Mouse (Mus musculus) testis, postnatal 10 days (tissue): ENCODE data around the gene Cdadc1.

Source experiments
- DNase-seq: peaks from one replicate; pipeline ENCODE4 v3.0.0; 2021; ENCODE audit warnings: low spot score

Cdadc1 gene

GRCm38 (mm10) chr14:59612920-59613625 lies 15.3 kb upstream of the Cdadc1 start:
- peak; percentile 89 for DNase-seq

DNA sequence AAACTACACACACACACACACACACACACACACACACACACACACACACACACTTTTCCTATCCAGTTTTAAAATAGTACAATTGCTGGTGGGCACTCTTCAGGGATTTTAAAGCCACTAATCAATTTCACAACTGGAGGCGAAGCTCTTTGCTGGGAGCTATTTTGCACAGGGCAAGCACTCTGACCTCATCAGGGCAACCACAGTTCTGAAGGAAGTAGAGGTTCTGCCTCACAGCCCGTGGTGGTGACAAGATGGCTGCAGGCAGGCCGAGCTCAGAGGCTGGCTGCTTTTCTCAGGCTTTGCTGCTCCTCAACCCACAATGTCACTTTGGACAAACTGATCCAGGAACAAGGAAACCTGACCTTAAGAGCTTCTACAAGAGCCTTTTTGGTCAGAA lies 9.3 kb upstream of the Cdadc1 start:
- DNase-seq = no peak

GRCm38 (mm10) chr14:59605671-59606353 lies 8.1 kb upstream of the Cdadc1 start:
- DNase-seq = peak; percentile 92

DNA sequence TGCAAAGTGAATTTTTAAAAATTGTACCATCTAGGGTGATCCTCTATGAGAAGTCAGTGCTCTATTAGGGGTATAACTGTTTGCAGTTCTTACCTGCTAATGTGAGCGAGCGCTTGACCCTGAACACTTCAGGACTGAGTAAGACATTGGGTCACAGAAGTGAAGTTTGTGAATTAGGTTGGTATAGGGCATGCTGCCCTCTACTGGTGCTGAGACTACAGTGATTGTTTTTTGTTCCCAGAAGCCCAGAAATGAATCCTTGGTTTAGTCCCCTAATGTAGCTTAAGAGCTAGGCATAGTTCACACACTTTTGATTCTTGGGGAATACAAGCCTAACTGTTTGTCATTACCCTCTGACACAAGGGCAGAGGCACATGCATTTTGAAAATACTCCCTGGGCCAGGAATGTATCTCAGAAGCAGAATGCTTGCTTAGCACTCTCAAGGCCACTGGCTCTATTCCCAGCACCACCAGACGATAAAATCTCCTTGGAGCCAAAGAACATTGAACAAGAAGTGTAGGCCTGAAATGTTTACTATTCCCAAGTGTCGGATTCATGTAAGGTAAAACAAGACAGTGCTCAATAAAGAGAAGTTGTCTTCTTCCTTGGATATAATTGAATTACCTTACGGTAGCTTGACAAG lies 6.4 kb upstream of the Cdadc1 start:
- DNase-seq = no peak

DNA sequence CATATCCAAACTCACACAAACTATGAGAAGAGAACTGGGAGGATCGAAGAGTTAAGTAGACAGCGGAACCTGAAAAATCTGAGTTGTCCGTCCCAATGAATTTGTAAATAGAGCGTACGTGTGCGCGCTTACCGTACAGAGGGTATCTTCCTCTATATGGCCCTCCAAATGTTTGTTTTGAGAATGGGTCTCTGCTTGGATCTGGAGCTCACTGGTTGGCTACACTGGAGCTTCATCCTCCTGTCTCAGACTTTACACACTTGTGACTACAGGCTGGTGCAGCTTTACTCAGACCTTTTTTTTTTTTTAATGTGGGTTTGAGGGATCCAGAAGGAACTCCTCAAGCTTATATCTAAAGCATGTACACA lies 485 bp upstream of the Cdadc1 start:
- no peak for DNase-seq

DNA sequence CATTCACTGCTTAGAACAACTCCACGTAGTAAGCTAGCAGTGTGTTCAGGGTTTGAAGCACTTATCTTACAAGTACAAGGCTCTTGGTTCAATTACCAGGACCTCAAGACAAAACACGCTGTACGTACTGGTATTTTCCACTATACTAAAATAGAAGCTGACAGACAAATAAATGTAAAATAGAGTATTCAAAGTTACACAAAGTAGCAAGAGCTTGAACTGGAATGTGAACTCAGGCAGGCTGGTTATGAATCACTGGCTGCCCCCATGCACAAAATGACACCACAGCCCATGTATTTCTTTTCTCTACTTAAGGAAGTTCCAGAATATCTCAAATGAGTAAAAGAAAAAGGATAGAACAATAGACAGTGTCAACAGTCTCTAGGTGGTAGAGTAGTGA lies 2.8 kb downstream of the Cdadc1 start:
- DNase-seq = no peak

GRCm38 (mm10) chr14:59592593-59592992 lies 5.2 kb downstream of the Cdadc1 start:
- DNase-seq = no peak

DNA sequence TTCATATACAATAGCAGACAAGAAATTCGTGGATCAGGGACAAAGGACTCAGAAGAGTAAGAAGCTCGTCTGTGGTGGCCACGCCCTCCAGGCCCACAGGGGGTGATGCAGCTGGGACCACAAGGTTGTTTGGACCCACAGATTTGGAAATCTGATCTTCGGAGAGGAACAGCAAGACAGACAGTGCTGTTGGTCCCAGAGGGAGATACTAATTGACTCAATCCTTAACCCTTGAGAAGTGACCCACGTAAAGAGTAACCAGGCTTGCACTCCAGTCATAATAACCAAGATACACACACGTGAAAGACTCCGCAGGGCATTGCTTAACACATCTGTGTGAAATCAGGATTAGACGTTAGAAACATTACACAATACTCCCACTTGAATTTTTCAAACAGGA lies 5.9 kb downstream of the Cdadc1 start:
- DNase-seq = no peak

DNA sequence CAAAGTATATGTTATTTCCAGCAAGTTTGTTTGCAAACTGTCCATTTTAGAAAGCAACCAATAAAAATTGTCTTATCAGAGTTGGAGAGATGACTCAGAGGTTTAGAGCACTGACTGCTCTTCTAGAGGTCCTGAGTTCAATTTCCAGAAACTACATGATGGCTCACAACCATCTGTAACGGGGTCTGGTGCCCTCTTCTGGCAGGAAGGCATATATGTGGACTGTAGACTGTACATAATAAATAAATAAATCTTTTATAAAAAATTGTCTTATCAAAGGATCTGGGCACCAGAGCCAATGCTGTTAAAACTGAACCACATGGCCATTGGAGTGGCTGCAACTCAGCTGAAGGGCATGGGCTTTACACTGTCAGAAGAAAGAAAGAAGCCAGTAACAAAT lies 7.1 kb downstream of the Cdadc1 start:
- no peak for DNase-seq

DNA sequence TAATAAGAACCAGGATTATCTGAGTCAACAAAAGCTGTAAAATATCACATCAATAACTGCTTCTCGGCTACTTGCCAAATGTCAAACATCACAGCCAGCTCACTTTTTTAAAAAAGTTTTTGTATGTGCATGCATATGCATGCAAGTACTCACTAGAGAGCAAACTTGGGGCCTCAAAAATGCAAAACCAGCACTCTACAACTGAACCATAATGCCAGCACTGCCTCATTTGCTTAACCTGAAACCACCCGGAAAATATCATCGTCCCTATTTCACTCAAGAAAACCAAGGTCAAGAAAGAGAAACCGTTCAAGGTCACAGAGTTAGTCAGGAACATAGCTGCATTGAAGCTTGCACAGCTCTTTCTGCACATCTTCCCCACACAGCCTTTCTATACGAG lies 21.4 kb downstream of the Cdadc1 start:
- peak; percentile 15 for DNase-seq

GRCm38 (mm10) chr14:59566756-59567155 lies 31.0 kb downstream of the Cdadc1 start:
- peak; percentile 34 for DNase-seq

DNA sequence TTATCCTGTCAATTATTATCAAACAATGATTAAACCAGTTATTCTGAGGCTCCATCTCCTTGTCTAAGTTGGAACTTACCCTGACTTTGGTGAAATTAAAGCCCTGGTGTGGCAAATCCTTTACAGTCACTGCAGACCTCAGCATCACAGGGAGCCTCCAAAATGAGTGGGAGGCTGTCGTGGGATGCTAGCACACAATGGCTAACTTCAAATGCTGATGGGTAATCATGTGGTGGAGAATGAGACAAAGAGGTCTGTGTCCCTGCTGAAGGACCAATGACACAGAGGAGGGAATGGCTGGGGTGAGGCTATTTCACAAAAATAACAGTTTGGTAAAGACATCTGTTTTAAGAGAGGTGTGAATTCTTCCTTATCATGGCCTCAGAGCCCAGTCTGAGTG lies 39.9 kb downstream of the Cdadc1 start:
- DNase-seq = peak; percentile 43

- no peak for DNase-seq
These were observed 40.7 kb downstream of the Cdadc1 start for GRCm38 (mm10) chr14:59557071-59557470.

GRCm38 (mm10) chr14:59555928-59556531 lies 41.7 kb downstream of the Cdadc1 start:
- DNase-seq = peak; percentile 88

DNA sequence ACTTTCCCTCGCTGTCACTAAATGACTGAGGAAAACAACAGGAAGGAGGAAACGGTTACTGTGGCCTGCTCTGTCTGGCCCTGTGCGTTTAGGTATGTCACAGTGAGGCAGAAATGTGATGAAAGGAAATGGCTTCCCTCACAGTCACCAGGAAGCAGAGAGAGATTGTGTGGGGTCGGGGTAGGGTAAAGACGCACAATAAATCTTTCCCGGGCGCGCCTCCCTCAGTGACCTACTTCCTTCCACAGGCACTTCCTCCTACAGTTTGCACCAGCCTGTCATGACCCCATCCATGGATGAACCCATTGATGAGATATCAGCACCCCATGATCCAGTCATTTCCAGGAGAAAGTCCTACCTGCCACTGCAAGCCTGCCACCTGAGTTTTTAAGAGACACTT lies 42.7 kb downstream of the Cdadc1 start:
- DNase-seq = no peak

- DNase-seq = peak; percentile 35
These were observed 43.7 kb downstream of the Cdadc1 start for GRCm38 (mm10) chr14:59554025-59554424.

- DNase-seq = no peak
These were observed 45.8 kb downstream of the Cdadc1 start for GRCm38 (mm10) chr14:59551956-59552355.

GRCm38 (mm10) chr14:59550841-59551240 lies 46.9 kb downstream of the Cdadc1 start:
- DNase-seq = peak; percentile 64

GRCm38 (mm10) chr14:59549106-59549505 lies 48.7 kb downstream of the Cdadc1 start:
- peak; percentile 86 for DNase-seq

- peak; percentile 34 for DNase-seq
These were observed 49.2 kb downstream of the Cdadc1 start for GRCm38 (mm10) chr14:59548532-59548931.

GRCm38 (mm10) chr14:59547530-59547929 lies 50.2 kb downstream of the Cdadc1 start:
- DNase-seq = peak; percentile 36

GRCm38 (mm10) chr14:59546162-59546880 lies 51.4 kb downstream of the Cdadc1 start:
- peak; percentile 48 for DNase-seq
